ENCODE assay signal across 9 mouse cellular contexts in genomic region chr6:134119136-134119535, GRCm38 (mm10).
DNase-seq lines count a peak whose midpoint lies in the region; ATAC-seq and TF ChIP-seq lines count a peak whose summit lies in the region.
"Had no signal": no experiment of that assay in that cellular context is flagged by ENCODE, and none has a peak within 500 bp of the region (broad histone marks: within the 10 kb centered on the region; RNA-seq: fewer than 3 reads in every experiment).

No protein-coding gene starts in this region.

- 0 out of 2 replicates have a peak, but pooled peaks cover 2% of the 10 kb centered on the region for H3K36me3 ChIP-seq in kidney, embryonic 16.5 days (ENCODE audit: insufficient read depth, low read length)
- H3K36me3 ChIP-seq in CH12.LX (replicated peaks in 1 of 2; ENCODE audit: control insufficient read depth in 1 of 2, insufficient read depth in 1 of 2, low read length in 1 of 2) = peaks cover 0 to 30% of the 10 kb centered on the region in 2 experiments
- H3K36me3 ChIP-seq in intestine, embryonic 15.5 days = no peaks in the 10 kb centered on the region

- no peaks in the 10 kb centered on the region for H3K9me3 ChIP-seq in kidney, embryonic 16.5 days (ENCODE audit: low read length)
- no peaks in the 10 kb centered on the region for H3K9me3 ChIP-seq in CH12.LX (replicated peaks; ENCODE audit: low read length)
- H3K9me3 ChIP-seq in intestine, embryonic 15.5 days = no peaks in the 10 kb centered on the region

- no peak overlapping the region for H3K4me3 ChIP-seq in kidney, embryonic 16.5 days (ENCODE audit: low read length)
- no peak overlapping the region for H3K4me3 ChIP-seq in CH12.LX (replicated peaks in 1 of 3; ENCODE audit: low read depth in 2 of 3, low read length in 2 of 3, poor library complexity in 1 of 3)
- no peak overlapping the region for H3K4me3 ChIP-seq in bone marrow, adult 2 months (replicated peaks; ENCODE audit: control insufficient read depth, low read depth, low read length)
- H3K4me3 ChIP-seq in intestine, embryonic 15.5 days (replicated peaks) = no peak overlapping the region

- H3K4me2 ChIP-seq in kidney, embryonic 16.5 days (replicated peaks; ENCODE audit: low read depth, low read length) = no peak overlapping the region
- peak overlapping the region; percentile 19; the same call in 1 of the 2 replicates for H3K4me2 ChIP-seq in CH12.LX (ENCODE audit: insufficient read depth, low read depth, poor library complexity, severe bottlenecking)
- H3K4me2 ChIP-seq in intestine, embryonic 15.5 days (replicated peaks) = no peak overlapping the region

- dilution Hi-C loops in CH12.LX (cut with MboI; ENCODE audit: extremely low pct_ligation_motif_present, extremely low pct_unique_long_range_greater_than_20kb, low sequenced_read_pairs) = no loop called here

- no peaks in the 10 kb centered on the region for H3K27me3 ChIP-seq in kidney, embryonic 16.5 days (ENCODE audit: insufficient read depth, low read length)
- no peaks in the 10 kb centered on the region for H3K27me3 ChIP-seq in CH12.LX (replicated peaks)
- no peaks in the 10 kb centered on the region for H3K27me3 ChIP-seq in intestine, embryonic 15.5 days (replicated peaks)

- H3K9ac ChIP-seq in kidney, embryonic 16.5 days (replicated peaks; ENCODE audit: low read length) = no peak overlapping the region
- H3K9ac ChIP-seq in CH12.LX (ENCODE audit: insufficient read depth, low read depth) = no peak overlapping the region
- no peak overlapping the region for H3K9ac ChIP-seq in intestine, embryonic 15.5 days

- TF ChIP-seq POLR2A in CH12.LX (IDR thresholded peaks at IDR 0.05; ENCODE audit: low read depth, low read length) = no peak
- TF ChIP-seq POLR2A in bone marrow, adult 2 months (IDR thresholded peaks at IDR 0.05; ENCODE audit: borderline replicate concordance, control insufficient read depth, low read depth, low read length) = no peak

- no peaks in the 10 kb centered on the region; the same call in 1 of the 2 replicates for H3K79me2 ChIP-seq in CH12.LX (replicated peaks; ENCODE audit: control insufficient read depth, extremely low read depth, insufficient read depth, poor library complexity, severe bottlenecking)

- 8% methylated on average over 4 of the region's 4 CpGs for WGBS in kidney, embryonic 16.5 days
- WGBS in bone marrow, adult 2 months = 42% methylated on average over 4 of the region's 4 CpGs
- 4% methylated on average over 4 of the region's 4 CpGs for WGBS in intestine, embryonic 15.5 days

- TF ChIP-seq CTCF in CH12.LX (conservative IDR thresholded peaks at IDR 0.05 in 1 of 2, IDR thresholded peaks at IDR 0.05 in 1 of 2; ENCODE audit: low read depth in 2 of 2, low read length in 2 of 2) = no peak
- TF ChIP-seq CTCF in bone marrow, adult 2 months (IDR thresholded peaks at IDR 0.05; ENCODE audit: control insufficient read depth, insufficient read depth, low read length) = no peak

- DNase-seq in kidney, adult 9 months = no peak
- no peak for DNase-seq in CH12.LX (ENCODE audit: extremely low read depth)
- no peak for DNase-seq in urinary bladder, postnatal 36 days (ENCODE audit: low spot score in 2 of 2)
- no peak for DNase-seq in right cerebral cortex, postnatal 4 days
- no peak for DNase-seq in right cerebral cortex, postnatal 10 days (ENCODE audit: low spot score in 2 of 2)
- DNase-seq: left cerebral cortex, postnatal 4 days had no signal

- peaks cover 7% of the 10 kb centered on the region for H3K4me1 ChIP-seq in kidney, embryonic 16.5 days (ENCODE audit: insufficient read depth, low read length)
- peaks cover 39 to 93% of the 10 kb centered on the region in 2 experiments for H3K4me1 ChIP-seq in CH12.LX (ENCODE audit: control insufficient read depth in 1 of 2, insufficient read depth in 2 of 2)
- H3K4me1 ChIP-seq in bone marrow, adult 2 months (ENCODE audit: control insufficient read depth, insufficient read depth, low read length) = peaks cover 10% of the 10 kb centered on the region; the same call in 1 of the 2 replicates
- H3K4me1 ChIP-seq in intestine, embryonic 15.5 days (replicated peaks) = peaks cover 8% of the 10 kb centered on the region

- in situ Hi-C loops in CH12.LX (cut with MboI; ENCODE audit: low pct_ligation_motif_present, low pct_unique_long_range_greater_than_20kb, low sequenced_read_pairs) = no loop called here

- peak; percentile 78; the same call in 1 of the 2 replicates for ATAC-seq in kidney, embryonic 16.5 days (ENCODE audit: low FRiP score, low TSS enrichment)
- peak; percentile 76 for ATAC-seq in intestine, embryonic 15.5 days

- TF ChIP-seq RAD21 in CH12.LX (IDR thresholded peaks at IDR 0.05; ENCODE audit: low read depth, low read length) = no peak

- H3K27ac ChIP-seq in kidney, embryonic 16.5 days (ENCODE audit: low read length) = no peak overlapping the region
- peak overlapping the region; percentile 34 for H3K27ac ChIP-seq in CH12.LX (ENCODE audit: insufficient read depth, low read depth)
- H3K27ac ChIP-seq in bone marrow, adult 2 months (ENCODE audit: control insufficient read depth, insufficient read depth, low read depth, low read length, poor library complexity) = peak overlapping the region; percentile 11; the same call in 1 of the 2 replicates
- H3K27ac ChIP-seq in intestine, embryonic 15.5 days = peak overlapping the region; percentile 40; the same call in 1 of the 2 replicates

- no peak for TF ChIP-seq EP300 in CH12.LX (IDR thresholded peaks at IDR 0.05; ENCODE audit: low read length)

TF ChIP-seq in CH12.LX, 34 proteins besides CTCF, POLR2A, EP300 and RAD21:
- TF ChIP-seq ZC3H11A (IDR thresholded peaks at IDR 0.05; ENCODE audit: low read depth, low read length) = no peak
- TF ChIP-seq MXI1 (IDR thresholded peaks at IDR 0.05; ENCODE audit: low read depth, low read length) = no peak
- no peak for TF ChIP-seq POLR2AphosphoS2 (IDR thresholded peaks at IDR 0.05; ENCODE audit: low read depth, low read length)
- TF ChIP-seq HCFC1 (IDR thresholded peaks at IDR 0.05; ENCODE audit: low read depth, low read length) = no peak
